Mouse (Mus musculus): Measurements from ENCODE around the gene Kif21a. TPM values are rescaled to one million over a fixed set of nuclear protein-coding genes. Genes with fewer than 3 reads are reported as not detected.
A peak's percentile ranks its signal among the peaks of the same experiment; 100 is the strongest.

Gene Kif21a
- total RNA-seq, 4 experiments from 2014 or later, result 20.0 to 21.5 (median 20.7) TPM

DNA sequence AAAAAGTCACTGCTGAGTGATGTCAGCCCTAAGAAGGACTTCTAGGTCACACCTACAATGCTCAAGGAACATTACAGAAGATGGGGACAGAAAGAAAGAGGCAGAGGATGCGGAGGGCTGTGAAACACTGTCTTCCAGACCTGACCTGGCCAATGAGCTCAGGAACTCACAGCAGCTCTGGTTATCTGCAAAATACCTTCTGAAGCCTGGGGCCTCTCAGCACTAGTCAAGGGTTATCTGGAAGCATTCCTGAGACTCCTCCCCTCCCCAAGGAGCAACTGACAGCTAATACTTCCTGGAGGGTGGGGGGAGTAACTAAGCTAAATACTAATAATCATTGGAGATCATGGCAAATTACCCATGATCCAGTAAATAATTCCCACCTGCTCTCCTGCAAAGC, 111.3 kb downstream of the Kif21a start:
- DNase-seq (ENCODE audit: low spot score), result no peak

DNA sequence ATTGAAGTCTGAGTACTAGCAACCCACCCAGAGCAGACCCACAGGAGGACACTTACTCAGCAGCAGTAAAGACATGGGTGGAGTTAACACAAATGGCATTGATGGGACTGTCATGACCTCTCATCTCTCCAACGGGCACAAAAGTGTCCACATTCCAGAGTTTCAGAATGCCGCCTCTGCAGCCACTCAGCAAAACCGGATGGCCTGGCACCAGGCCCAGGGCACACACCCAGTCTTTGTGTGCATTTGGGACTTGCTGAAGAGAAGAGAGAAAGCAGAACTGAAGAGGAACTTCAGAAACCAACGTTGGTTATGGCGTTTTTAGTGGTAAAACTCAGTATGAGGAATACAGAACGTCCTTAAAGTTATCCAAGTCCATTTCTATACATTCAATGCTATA, 114.2 kb downstream of the Kif21a start:
- DNase-seq (ENCODE audit: low spot score), result peak; percentile 12

DNA sequence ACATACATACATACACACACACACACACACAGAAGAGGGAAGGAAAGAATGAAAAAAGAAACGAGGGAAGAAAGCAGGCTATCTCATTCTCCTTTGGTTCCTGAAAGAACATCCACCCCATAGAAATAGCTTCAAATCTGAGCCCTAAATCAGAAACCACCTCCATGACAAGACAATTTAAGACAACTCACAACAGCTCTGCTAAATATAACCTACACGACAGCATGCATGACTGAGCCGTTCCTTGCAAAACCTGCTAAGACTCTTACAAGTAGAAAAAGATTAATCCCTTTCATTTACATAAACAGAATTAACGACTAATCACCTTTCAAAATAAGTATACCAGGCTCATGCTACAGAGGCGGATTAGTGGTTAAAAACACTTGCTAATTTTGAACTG, 118.3 kb downstream of the Kif21a start:
- no peak for DNase-seq (ENCODE audit: low spot score)

DNA sequence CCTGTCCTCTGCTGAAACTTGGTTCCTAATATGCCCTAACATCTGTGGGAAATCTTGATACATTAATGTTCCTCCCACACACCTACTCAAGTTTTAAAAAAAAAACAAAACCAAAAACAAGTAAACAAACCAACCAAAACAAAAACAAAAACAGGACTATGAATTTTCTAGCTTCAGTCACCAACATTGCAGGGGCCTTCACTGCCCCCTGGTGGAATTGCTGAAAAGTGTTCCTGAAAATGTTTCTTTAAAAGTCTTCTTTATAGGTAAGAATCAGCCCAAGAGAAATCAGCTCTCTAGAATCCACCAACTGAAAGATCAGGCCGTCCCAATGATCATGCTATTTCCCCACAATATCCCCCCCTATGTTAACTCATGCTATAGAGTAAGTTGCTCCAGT, 120.7 kb downstream of the Kif21a start:
- peak; percentile 4 for DNase-seq (ENCODE audit: low spot score)

DNA sequence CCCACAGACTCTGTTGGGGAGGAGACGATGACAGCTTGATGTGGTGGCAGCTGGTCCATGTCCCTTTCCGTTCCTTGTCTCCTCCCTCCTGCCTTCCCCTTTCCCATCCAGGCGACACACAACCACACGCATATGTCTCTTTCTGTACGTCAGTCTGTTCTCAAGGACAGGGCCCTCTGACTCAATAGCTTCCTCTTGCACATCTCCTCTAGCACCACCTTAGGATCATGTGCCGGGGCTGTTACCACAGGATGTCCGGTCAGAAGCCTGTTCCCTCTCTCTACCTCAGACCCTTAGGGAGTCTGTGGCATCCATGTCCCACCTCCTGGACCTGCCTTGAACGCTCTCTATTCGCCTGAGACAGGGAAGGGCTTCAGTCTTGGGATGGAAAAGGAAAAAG, 153.3 kb downstream of the Kif21a start:
- DNase-seq (ENCODE audit: low spot score), result no peak

DNA sequence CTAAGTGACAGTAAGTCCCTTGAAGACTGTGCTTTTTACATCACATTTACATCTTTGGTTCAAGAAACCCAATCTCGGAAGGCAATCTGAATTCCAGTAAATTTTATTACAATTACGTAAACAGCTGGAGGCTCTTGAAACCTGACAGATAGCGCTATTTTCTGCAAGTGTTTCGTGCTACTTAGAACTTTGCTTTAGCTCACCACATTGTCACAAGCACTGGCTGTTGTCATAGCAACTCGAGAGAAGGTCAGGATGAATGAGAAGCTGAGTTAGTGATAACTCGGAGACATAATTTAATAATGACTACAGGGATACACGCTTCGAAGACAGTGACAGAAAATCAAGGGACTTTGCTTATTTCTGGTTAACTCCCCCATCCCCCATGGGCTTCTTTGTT, 162.3 kb downstream of the Kif21a start:
- no peak for DNase-seq (ENCODE audit: low spot score)

Other genes with a start within 250 kb of the Kif21a start
- 1 to 10 TPM; 4.3 to 4.8 (median 4.5) TPM for gene Abcd2, start 141.9 kb upstream of the Kif21a start, total RNA-seq (2022)
- gene CN725425, start 149.5 kb upstream of the Kif21a start, total RNA-seq (2022), result 1 to 10 TPM in 2 of 4 experiments, under 1 TPM in 2; 0.82 to 1.1 (median 1.0) TPM